Mouse (Mus musculus) T-cell, adult 66 days (primary cell): ENCODE measurements around the gene Ppp1r12b. TPM values are rescaled to one million over a fixed set of nuclear protein-coding genes. Genes with fewer than 3 reads are reported as not detected.

Experiments used
- total RNA-seq, 2 experiments: library from RNA; stranded (reverse); gene quantifications; 3 replicates in 1 of 2; 4 replicates in 1 of 2; pipeline ENCODE4 v1.2.4; 2023

Gene Ppp1r12b
- total RNA-seq, result 10 to 100 TPM; 23.6 to 27.4 TPM

DNA sequence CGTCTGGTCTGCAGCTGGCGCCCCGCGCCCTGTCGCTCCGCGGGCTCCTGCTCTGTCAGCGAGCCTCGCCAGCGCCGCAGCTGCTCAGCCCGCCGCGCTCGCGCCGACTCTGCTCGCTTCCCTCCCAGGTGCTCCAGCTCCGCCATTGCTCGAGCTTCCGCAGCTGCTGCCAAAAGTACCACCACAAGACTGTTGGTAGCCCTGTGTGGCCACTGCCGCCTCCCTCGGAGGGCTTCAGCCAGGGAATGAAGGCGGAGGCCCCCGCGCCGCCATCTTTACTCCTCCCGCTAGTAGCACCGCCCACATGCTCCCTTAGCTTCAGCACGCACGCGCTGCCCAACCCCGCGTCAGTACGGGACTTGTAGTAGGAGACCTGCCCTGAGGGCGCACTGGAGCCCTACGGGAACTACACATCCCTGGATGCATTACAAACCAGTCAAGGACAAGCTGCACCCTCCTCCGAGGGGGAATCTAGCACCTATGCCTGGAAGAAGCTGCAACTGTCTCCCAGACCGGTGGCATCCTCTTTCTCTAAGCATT, at the start of gene Ppp1r12b:
Ppp1r12b (minus strand) TSS at position 306 of the 540 bp plus-strand sequence.

DNA sequence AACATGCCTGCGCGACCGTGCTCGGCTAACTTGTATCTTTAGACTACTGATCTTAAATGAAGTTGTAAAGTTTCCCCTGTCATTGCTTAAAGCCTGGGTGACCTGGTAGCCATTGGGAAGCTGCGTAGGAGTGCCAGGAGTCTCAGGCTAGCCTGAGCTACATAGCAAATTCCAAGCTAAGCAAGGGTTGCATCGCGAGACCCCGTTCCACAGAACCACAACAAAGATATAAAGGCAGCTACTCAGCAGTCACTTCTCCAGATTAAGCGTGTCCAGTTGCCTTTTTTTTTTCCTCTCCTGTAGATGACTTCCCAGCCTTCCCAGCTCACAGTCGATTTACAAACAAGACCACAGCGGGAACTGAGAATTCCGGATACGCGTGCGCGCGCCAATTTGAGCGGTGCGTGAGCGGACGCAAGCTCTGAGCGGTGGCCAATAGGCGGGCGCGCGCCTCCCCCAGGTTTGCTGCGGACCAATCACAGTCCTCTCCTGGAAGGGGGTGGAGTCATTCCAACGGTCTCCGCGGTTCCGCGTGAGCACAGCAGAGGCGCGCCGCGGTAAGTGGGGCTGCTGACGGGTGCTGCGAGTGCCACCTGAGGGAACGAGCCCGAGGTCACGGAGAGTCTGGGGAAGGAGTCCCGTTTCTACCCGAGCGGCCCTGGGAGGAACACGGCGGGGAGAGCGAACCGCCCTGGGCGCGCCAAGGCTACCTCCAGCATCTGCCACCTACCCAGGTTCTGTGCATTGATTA, 6.5 kb upstream of the Ppp1r12b start, which contains the start of gene Ube2t:
Ube2t (plus strand) TSS at position 513 of the 751 bp plus-strand sequence.

Other genes with a start within 250 kb of the Ppp1r12b start
- 10 to 100 TPM; 21.5 to 25.4 TPM for gene Ube2t, start 6.6 kb upstream of the Ppp1r12b start, total RNA-seq
- not detected for gene Lgr6, start 149.3 kb upstream of the Ppp1r12b start, total RNA-seq
- 10 to 100 TPM; 80.2 to 85.6 TPM for gene Ptpn7, start 176.8 kb upstream of the Ppp1r12b start, total RNA-seq
- gene Arl8a, start 190.9 kb upstream of the Ppp1r12b start, total RNA-seq, result 10 to 100 TPM; 53.7 to 58.0 TPM
- not detected for gene Gpr37l1, start 211.7 kb upstream of the Ppp1r12b start, total RNA-seq